Mouse (Mus musculus): ENCODE measurements around the gene Mapk13. TPM values are rescaled to one million over a fixed set of nuclear protein-coding genes. Genes with fewer than 3 reads are reported as not detected.
"Not testable (repeated sequence)": the region's sequence is repeated elsewhere in the genome, so short reads cannot be mapped to it uniquely, and the experiment has no call there.

Gene Mapk13
- total RNA-seq (2021), result 189 and 241 TPM in 2 replicates
- long read RNA-seq, transcript Mapk13-209 (12 exons, 2,937 nt), result major isoform, 119 of 168 reads
- long read RNA-seq, partial matches to known transcripts, result 17 of 168 reads
- long read RNA-seq, other reads (novel, unspliced or antisense), result 32 of 168 reads

DNA sequence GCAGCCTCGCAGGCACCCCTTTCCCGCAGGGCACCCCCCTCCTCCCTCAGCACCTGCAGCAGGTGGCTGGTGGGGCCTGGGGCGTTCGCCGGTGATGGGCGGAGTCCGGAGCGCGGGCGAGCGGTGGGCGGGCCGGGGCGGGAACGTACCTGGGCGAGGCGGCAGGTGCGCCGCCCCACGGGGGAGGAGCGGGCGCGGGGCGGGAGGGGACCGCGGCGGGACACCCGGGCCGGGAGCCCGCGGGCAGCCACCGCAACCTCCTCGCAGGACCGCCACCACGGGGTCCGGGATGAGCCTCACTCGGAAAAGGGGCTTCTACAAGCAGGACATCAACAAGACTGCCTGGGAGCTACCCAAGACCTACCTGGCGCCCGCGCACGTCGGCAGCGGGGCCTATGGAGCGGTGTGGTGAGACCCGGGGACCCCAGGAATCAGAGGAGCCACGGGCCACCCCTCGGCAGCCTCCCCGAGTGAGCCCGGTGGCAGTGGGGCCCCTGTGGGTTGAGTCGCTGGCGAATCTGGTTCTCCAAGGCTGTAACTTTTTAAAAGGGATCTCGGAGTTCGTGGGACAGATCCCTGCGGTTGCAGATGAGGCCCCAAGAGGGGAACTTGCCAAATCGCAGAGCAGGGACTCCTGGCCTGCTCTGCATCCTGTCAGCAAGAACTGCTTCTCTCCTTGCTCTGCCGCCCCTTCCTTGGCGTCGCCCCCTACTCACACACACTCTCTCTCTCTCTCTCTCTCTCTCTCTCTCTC, at the start of gene Mapk13:
Mapk13 (plus strand) TSS at position 177 of the 754 bp plus-strand sequence.
- DNase-seq, result peak; percentile 27

DNA sequence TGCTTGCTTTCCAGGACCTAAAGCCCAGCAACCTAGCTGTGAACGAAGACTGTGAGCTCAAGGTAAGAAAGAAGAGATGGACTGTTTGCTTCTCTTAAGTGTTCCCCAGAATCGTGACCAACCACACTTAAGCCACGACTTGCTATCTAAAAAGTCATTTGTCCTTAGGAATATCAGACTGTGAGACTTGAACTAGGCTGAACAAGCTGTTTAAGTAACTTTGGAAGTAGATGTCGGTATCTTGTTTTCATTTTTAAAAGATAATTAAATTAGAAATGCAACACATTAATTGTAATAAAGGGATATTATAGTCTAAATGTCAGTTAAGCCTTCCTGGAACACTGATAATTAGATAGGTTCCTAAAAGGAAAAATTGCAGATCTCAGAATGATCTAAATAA, 43.3 kb upstream of the Mapk13 start, which contains the start of gene AC170998.1:
AC170998.1 (plus strand) TSS at position 301 of the 400 bp plus-strand sequence.
- DNase-seq, result no peak

DNA sequence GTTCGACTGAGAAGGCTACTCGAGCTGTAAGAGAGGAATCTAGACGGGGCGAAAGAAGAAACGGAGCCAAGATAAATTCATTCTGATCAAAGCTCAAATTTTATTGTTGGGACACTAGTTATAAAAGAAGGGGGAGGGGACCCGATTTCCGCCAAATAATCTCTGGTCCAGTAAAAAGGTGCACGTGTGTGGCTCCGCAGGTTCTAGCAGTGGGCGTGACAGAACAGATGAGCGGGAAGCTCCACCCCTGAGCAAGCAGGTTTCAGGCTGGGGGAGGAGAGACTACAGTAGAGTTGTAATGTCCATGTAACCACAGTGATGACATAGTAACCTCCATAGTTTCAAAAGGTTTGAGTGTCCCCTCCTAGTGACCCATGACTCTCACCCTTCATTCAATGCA, 41.6 kb upstream of the Mapk13 start:
- DNase-seq, result not testable (repeated sequence)

DNA sequence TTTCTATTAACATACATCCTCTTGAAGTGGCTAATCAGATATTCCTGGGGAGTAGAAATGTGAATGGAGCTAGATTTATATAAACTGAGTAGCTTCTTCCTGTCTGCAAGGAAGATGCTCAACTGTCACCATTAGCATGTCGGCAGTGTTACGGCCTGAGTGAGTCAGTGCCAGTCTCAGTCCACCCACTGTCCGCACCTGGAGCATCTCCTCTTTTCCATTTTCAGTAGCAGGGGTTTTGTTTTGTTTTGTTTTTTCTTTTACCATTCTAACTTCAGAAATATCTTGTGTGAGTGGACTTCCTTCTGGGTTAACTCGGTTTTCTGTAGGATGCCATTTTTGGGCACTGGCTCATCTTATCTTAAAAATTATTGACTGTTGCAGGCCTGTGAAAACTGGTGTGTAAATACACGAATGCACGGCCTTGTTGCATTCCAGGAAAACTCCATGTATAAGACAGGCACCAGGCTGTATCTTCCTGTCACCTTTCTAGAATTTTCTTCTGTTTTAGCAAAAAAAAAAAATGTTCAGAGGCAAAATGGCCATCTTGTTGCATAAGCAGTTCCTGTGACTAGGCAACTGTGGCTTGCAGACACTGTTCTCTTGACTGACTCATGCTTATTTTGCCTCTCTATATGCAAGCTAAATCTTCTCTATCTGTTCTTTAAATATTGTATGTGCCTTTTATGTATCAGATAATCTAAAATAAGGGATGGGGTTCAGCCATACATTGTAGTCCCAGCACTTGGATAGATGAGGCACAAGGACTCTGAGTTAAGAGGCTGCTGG, 33.6 kb upstream of the Mapk13 start:
- no peak for DNase-seq

DNA sequence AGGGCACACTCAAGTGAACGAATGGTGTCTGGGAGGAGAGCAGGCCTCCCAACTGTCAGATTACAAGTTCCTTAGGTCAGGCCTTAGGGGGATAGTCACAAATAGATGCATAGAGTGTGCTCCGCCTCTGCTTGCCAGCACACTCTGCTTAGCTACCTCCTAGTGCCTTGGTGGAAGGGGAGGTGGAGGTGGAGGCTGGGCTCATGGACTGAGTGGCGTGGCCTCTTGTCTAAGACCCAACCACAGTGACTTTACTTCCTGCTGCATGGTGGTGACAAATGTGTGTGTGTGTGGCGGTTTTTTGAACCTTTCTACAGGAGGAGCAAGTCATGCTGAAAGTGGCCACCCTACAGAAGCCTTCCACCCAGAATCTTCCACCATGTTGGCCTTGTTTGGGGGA, 32.6 kb upstream of the Mapk13 start:
- no peak for DNase-seq

DNA sequence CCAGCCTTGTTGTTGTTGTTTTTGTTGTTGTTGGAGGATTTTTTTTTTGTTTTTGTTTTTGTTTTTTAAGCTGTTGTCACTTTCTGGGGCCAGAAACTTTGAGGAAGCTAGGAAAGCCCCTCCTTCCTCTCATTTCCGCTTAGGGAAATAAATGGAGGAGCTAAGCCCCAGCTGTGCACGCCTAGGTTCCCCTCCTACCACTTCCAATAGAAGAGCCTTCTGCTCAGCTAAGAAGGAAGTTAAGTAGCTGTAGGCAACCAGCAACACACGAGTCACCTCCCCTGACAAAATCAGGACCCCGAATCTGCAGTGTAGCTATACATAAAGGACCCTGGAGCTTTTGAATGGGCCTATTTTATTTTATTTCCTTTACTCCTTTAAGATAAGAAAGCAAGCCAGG, 31.1 kb upstream of the Mapk13 start:
- no peak for DNase-seq

DNA sequence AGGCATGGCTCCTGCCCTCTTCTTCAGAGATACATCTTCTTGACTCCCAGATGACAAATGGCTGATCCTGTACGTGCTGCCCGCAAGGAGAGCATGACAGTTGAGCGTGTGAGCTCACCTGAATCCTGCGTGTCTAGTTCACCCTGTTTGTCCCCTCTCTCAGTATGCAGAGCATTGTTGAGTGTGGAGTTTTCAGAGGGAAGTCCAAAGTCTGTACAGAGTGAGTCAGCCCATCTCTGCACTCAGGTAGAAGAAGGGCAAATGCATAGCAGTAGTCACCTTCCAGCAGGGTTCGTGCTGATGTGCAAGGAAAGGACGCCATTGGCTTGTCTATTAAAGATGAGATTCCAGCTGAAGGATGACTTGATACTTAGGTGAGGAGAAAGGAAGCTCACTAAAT, 29.9 kb upstream of the Mapk13 start:
- DNase-seq, result no peak

DNA sequence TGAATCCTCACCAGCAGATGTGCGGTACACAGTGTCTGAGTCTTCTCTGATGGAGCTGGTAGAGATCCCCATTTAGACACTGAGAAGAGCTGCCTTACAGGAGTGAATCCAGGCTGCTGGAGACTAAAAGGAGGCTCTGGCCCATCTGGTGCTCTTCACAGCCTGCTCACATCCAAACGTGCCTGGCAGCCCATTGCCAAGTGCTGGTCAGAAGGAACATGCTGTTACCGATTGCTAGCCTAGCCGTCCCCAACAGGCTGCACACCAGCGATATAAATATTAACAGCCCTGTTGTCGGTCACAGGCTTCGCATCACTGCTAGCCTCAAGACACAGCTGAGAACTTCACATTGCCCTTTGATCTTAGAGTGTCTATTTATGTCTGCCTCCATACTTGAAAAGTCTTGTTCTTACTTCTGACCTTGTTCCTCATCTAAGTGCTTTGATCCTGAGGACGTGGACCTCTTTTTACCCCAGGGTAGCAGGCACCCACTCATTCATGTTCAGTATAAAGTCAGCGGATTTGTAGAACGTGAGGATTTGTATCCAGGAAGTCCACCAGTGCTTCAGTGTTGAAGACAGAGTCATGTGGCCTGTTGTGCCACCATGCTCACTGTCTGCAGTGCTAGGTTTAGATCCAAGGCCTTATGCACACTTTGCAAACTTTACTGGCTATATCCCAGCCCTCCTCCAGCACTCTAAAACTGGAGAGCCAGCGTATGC, 25.8 kb upstream of the Mapk13 start:
- no peak for DNase-seq

DNA sequence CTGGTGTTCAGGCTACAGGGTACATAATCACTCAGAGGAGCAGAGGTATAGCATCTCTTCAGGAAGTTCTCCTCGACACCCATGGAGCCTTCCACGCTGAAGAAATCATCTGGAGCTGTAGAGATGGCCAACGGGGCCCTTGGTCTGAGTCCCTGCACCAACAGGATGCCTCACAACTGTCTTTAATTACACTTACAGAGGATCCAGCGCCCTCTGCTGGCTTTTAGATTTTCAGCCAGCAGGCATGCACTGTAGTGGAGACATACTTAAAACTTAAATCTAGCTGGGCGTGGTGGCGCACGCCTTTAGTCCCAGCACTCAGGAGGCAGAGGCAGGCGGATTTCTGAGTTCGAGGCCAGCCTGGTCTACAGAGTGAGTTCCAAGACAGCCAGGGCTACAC, 25.2 kb upstream of the Mapk13 start:
- no peak for DNase-seq

DNA sequence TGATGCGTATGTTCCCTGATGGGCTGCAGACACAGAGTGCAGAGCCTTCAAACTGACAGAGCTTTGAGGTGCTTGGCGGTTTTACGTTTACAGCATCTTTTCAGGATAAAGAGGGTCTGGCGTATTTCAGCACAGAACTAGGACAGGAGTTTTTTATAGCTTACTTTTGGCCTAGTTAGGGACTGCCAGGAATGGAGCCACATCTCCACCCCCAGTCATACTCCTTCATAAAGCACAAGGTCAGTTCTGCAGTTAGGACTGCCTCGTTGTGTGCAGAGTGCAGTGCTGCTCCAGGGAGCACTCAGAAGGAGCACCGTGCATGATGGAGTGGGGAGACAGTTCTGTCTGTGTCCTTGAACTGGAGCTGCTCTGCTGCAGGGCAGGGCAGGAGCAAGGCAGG, 23.3 kb upstream of the Mapk13 start:
- no peak for DNase-seq

DNA sequence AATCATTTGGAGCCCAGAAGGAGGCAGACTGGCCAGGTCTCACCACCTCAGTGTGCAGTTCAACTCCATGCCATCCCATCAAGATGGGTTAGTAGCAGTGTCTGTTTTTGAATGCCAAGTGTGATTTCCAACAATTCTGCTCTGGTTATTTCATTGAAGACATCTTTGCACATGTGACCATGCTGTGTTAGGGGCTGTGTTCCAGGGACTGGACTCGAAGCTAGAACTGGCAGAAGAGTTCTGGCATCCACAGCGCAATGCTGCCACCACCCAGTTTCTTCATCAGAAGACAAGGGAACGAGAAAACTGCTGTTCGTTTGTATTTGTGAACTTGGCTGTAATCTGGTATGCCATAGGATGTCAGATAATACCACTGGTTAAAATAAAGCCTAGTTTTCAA, 21.1 kb upstream of the Mapk13 start:
- DNase-seq, result no peak

DNA sequence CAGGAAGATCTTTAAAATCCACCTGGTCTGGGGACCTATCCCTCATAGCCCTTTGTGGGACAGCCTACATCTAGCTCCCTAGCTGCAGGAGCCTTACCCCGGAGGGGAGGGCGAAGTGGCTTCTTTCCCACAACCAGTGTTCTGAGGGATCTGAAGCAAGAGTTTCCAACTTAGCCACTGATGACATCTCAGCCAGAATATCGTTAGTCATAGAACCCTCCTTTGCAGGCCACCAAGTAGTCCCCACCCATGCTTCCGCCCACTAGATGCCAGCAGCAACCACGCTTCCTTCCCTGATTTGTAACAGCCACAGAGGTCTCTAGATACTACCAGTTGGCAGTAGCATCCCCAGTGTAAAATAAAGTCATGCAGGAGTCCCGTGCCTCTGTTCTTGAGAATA, 18.5 kb upstream of the Mapk13 start:
- DNase-seq, result no peak

DNA sequence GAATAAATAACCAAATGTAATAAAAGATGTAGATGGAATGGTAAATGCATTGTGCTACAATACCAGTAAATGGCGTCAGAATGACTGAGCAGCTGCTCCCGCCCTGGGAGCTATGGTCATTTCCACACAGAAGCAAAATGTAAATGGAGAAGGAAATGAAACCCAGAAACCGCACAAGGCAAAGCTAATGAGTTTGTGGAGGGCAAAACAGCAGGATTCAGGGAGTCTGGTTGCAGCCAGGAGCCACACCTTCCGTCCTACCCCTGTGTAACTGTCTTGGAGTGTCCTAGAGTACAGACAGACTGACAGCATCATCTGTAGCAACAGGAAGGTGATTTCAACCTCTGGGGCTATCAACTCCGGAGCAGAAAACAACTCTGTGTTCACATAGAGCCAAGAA, 12.7 kb upstream of the Mapk13 start:
- DNase-seq, result no peak

DNA sequence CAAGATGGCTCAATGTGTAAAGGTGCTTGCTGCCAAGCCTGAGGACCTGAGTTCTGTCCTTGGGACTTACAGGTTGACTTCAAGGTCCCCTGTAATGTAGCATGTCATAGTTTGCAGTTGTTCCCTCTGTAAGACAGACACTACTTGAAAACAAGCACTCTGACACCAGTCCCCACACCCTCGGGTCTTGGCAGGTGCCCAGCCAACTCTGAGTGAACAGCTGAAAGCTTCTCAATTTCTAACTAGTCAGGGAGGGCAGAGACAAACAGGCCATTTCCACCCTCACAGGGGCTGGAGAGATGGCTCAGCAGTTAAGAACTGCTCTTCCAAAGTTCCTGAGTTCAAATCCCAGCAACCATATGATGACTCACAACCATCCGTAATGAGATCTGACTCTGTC, 11.6 kb upstream of the Mapk13 start:
- no peak for DNase-seq

DNA sequence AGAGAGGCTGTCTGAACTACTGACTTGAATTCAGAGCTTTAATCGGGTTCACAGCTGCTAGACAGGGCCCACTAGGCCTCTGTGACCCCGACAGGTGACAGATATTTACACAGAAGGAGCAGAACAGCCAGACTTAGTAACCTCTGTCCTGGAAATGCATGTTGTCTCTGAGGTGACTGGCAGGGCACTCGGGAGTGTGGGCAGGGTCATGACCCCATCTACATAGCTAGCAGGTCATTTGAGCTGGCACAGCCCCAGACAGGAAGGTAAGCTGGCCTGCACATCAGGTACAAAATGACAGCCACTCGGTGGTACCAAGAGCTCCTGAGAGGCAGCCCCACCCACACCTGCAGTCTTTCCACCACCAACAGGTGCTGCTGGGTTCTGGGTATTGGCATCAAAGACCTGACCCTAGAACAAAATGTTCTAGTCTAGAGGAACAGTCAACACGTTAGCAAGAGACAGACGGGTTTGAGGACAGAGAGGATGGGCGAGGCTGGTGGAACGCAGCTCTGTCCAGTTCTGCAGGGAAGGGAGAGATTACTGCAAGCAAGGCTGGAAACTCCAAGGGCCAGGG, 8.3 kb upstream of the Mapk13 start:
- DNase-seq, result no peak

DNA sequence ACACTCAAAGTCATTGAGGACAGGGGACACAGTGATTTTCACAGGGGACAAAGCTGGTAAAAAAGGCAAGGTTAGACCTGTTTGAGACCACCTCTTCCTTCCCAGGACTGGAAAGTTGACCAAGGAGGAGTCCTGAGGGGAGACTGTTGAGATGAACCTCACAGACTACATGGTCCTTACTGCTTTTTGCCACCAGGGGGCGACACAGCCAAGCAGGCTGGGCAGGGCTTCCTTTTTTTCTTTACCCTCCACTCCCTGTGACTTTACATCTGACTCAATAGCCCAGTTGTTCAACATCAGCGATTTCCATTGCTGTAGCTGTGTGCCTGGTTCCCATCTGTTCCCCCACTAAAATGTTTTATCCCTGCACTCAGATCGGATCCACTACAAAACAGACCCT, 7.2 kb upstream of the Mapk13 start:
- DNase-seq, result peak; percentile 88

DNA sequence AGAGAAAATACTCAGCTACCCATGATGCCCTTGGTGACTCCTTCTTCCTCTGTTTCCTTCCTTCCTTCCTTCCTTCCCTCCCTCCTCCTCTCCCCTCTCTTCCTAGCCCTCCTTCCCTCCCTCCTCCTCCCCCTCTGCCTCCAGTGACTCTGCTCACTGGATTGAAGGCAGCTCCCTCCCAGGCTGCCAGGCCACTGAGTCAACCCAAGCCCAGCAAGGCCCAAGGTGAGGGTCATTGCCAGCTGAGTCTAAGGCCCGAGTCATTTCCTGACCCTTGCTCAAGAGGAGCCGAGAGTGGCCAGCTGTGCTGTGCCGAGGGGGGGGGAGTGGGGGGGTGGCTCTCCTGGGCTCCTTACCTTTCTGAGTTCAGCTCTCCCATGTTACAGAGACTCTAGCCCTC, 2.9 kb upstream of the Mapk13 start:
- peak; percentile 70 for DNase-seq

DNA sequence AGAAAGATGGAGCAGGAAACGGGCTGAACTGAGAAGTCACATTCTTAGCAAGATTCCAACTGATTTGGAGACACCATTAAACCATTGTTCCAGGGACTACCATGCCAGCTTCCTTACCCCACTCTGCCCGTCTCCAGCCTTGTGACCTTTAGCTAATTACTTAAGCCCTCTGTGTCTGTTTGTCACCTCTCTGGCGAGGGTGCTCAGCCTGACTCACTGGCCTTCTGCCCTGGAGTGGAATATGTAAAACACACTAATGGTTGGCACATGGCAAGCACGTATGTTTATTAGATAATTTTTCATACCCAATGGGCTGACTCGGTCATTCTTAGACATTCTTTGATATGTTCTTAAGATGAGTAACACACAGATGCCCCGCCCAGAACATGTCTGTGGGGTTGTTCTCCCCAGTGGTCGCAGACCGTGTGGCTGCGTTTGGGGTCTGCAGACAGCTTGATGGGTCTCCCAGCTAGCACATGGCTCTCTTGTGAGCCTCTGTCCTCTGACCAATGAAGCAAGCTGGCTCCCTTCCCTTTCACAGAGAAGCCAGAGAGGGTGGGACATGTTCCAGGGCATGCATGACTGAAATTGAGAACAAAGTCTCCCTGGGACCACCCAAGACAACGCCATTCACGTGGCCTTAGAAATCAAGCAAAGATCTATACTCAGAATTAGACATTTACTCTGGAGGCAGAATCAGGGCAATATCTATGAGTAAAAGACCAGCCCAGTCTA, 2.1 kb upstream of the Mapk13 start:
- DNase-seq, result no peak

DNA sequence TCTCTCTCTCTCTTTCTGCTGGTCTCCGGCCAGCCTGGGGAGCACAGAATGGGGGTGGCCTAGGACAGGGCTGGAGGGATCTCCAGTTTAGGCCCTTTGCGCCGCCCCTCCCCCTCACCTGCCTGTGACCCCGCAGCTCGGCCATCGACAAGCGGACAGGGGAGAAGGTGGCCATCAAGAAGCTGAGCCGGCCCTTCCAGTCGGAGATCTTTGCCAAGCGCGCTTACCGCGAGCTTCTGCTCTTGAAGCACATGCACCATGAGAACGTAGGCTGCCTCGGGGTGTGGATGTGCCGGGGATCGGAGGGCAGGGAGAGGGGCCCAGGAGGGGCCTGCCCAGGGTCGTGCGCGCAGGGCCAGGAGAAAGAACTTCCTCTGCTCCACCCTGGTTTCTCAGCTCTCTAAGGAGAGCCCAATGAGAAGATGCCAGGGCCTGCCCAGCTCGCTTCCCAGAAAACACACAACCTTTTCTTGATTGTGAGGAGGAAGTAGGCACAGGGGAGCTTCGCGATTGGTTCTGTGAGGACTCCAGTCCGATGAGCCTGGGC, 851 bp downstream of the Mapk13 start:
- peak; percentile 37 for DNase-seq

DNA sequence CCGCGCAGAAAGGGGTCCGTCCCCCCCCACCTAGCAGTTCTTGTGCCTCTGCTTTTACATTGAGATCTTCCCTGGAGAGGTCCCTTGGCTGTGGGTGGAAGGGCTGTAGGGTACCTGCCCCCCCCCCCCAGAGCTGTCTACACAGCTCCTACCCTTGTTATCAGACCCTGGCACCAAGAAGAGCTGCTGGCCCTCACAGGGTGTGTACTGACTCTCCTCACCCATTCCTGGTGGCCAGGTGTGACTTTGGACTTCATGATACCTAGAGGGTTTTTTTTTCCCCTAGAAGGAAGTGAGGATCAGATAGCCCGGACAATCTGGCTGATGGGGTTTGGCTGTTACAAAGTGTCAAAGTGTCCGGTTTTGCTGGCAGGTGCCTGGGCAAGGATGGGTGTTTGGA, 2.2 kb downstream of the Mapk13 start:
- no peak for DNase-seq

DNA sequence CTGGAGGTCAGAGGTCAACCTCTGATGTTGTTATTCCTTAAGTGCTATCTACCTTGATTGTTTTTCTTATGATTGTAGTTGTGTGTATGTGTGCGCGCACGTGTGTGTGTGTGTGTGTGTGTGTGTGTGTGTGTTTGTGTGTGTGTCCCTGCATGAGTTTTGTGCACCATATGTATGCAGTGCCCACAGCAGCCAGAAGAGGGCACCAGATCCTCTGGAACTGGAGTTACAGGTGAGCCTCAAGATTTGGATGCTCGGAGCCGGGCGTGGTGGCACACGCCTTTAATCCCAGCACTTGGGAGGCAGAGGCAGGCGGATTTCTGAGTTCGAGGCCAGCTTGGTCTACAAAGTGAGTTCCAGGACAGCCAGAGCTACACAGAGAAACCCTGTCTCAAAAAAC, 5.2 kb downstream of the Mapk13 start:
- DNase-seq, result not testable (repeated sequence)

All from adrenal gland, postnatal 25 days (tissue).